Mouse (Mus musculus) limb, embryonic 13.5 days (tissue): ENCODE measurements around the gene Btbd35f18. TPM values are rescaled to one million over a fixed set of nuclear protein-coding genes. Genes with fewer than 3 reads are reported as not detected.
"Not testable (repeated sequence)": the region's sequence is repeated elsewhere in the genome, so short reads cannot be mapped to it uniquely, and the experiment has no call there.

ENCODE experiments used
- ATAC-seq: fragments of 200-750 bp; cut with Nextera tagmentation; 2 replicates; pipeline ENCODE4 v1.8.0; 2017; ENCODE audit warnings: low read depth, moderate number of reproducible peaks, moderate TSS enrichment; ENCODE audit not compliant: low FRiP score
- H3K27ac ChIP-seq: fragments of 300-500 bp; sonication (generic); 2 replicates; pipeline ENCODE4 v1.5.1; 2015; ENCODE audit warnings: inconsistent platforms, mild to moderate bottlenecking, moderate library complexity
- H3K27me3 ChIP-seq: fragments of 300-500 bp; sonication (generic); 2 replicates; pipeline ENCODE4 v1.6.1; 2015; ENCODE audit warnings: mild to moderate bottlenecking, inconsistent platforms
- H3K36me3 ChIP-seq: fragments of 300-500 bp; sonication (generic); 2 replicates; pipeline ENCODE4 v1.6.1; 2015; ENCODE audit warnings: inconsistent platforms, mild to moderate bottlenecking, moderate library complexity
- H3K4me1 ChIP-seq: fragments of 300-500 bp; sonication (generic); 2 replicates; pipeline ENCODE4 v1.6.1; 2015; ENCODE audit warnings: inconsistent platforms
- H3K4me2 ChIP-seq: fragments of 300-500 bp; sonication (generic); replicated peaks from 2 replicates; pipeline ENCODE4 v1.6.1; 2015; ENCODE audit warnings: inconsistent platforms, mild to moderate bottlenecking, moderate library complexity
- H3K4me3 ChIP-seq: fragments of 300-500 bp; sonication (generic); 2 replicates; pipeline ENCODE4 v1.5.1; 2015; ENCODE audit warnings: moderate library complexity, mild to moderate bottlenecking, inconsistent platforms
- H3K9ac ChIP-seq: fragments of 300-500 bp; sonication (generic); 2 replicates; pipeline ENCODE4 v1.6.1; 2015; ENCODE audit warnings: mild to moderate bottlenecking, inconsistent platforms
- H3K9me3 ChIP-seq: fragments of 300-500 bp; sonication (generic); 2 replicates; pipeline ENCODE4 v1.6.1; 2016; ENCODE audit warnings: inconsistent platforms
- WGBS: fragments of 180-500 bp; shearing (Covaris S2); methylation state at CpG from one replicate; pipeline ENCODE4 v1.1.7; 2015; 5-methylcytosine and 5-hydroxymethylcytosine counted together
- polyA plus RNA-seq: library from polyadenylated mRNA; unstranded; fragments of >200 nt; fragmentation: Nextera tagmentation; extraction: Ambion mirVana; gene quantifications from 2 replicates; pipeline ENCODE4 v1.2.1, GENCODE M21; 2015

Btbd35f18 gene
- polyA plus RNA-seq, result not detected in 2 replicates

DNA sequence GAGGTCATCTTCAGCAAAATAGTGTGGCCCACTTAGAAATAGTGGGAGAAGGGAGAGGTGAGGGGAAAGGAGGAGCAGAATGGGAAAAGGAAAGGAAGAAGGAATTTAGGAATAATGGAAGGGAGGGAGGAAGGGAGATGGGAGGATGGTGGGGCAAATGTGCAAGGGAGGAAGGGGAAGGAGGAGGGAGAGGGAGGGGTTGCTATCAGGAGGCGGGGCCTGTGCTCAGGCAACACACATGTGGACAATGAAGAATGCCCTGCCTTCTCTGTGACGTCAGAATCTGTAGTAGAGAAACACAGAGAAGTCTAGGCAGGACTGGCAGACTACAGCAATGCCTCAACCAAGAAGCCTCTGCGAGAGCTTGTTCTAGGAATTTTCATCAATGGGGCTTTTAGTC is at the start of gene Btbd35f18:
Gene Btbd35f18 (plus strand): TSS at position 301 of the 400 bp plus-strand sequence.
- not testable (repeated sequence) for ATAC-seq, H3K9ac ChIP-seq, H3K36me3 ChIP-seq, H3K4me2 ChIP-seq, H3K9me3 ChIP-seq, H3K27ac ChIP-seq, H3K27me3 ChIP-seq, H3K4me3 ChIP-seq, H3K4me1 ChIP-seq
- WGBS, result no CpG with 5 or more reads among the region's 3 CpGs

Other genes with a start within 250 kb of the Btbd35f18 start
- not detected in 2 replicates for gene Btbd35f10, start 52.7 kb downstream of the Btbd35f18 start, polyA plus RNA-seq